Mouse (Mus musculus): Measurements from ENCODE around the gene Asphd1.

- no peak for TF ChIP-seq POLR2A (IDR thresholded peaks at IDR 0.05; ENCODE audit: borderline replicate concordance, insufficient read depth, low read length)
- no peak for TF ChIP-seq CTCF (IDR thresholded peaks at IDR 0.05; ENCODE audit: borderline replicate concordance, insufficient read depth, low read depth, low read length)
These were observed 5.7 kb upstream of the Asphd1 start for GRCm38 (mm10) chr7:126955125-126955524.

All from cerebellum, adult 2 months (tissue).